Mouse (Mus musculus): ENCODE results near the gene Lhfpl2. TPM values are rescaled to one million over a fixed set of nuclear protein-coding genes. Genes with fewer than 3 reads are reported as not detected.

Gene Lhfpl2
- polyA plus RNA-seq, 1 experiment from 2014 or later: 44.2 TPM

- Histone ChIP-seq H3K4me2 (no peak overlapping the region), H3K27ac (no peak overlapping the region), H3K27me3 (no peaks in the 10 kb centered on the region), H3K9me3 (no peaks in the 10 kb centered on the region), H3K4me1 (replicated peaks) (peaks cover 11% of the 10 kb centered on the region), H3K9ac (replicated peaks) (no peak overlapping the region), H3K4me3 (replicated peaks) (no peak overlapping the region), H3K36me3 (no peaks in the 10 kb centered on the region)
- no peak for ATAC-seq (ENCODE audit: insufficient number of reproducible peaks, insufficient read depth, low FRiP score, low TSS enrichment, low read depth)
- WGBS: 81% methylated on average over 6 of the region's 6 CpGs
Observed at GRCm38 (mm10) chr13:94164501-94164900, 106.9 kb downstream of the Lhfpl2 start.

DNA sequence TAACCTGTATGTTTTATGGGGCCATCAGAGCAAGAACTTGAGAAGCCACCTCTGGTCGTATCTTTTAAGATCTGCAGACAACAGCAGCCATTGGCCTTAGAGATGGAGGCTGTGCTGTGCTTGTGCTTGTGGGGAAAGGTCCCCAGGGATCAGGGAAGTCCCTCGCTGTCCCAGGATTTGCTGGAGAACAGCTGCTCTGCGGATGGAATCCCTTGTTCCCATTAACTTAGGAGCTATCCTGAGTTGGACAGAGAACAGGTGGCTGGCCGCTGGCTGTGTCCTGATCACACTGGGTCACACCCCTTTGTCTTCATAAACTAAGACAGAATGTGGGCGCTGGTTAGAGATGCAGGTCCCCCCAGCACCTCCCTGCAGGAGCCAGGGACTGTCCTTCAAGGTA is 110.7 kb downstream of the Lhfpl2 start:
- Histone ChIP-seq H3K9ac (replicated peaks) (no peak overlapping the region), H3K4me3 (replicated peaks) (no peak overlapping the region), H3K4me2 (no peak overlapping the region), H3K9me3 (no peaks in the 10 kb centered on the region), H3K36me3 (no peaks in the 10 kb centered on the region), H3K27me3 (0 out of 2 replicates have a peak, but pooled peaks cover 6% of the 10 kb centered on the region), H3K27ac (no peak overlapping the region), H3K4me1 (replicated peaks) (peaks cover 19% of the 10 kb centered on the region)
- WGBS: 71% methylated on average over 5 of the region's 5 CpGs
- no peak for ATAC-seq (ENCODE audit: insufficient number of reproducible peaks, insufficient read depth, low FRiP score, low TSS enrichment, low read depth)

- 66% methylated on average over 6 of the region's 6 CpGs for WGBS
- H3K27me3 ChIP-seq: 0 out of 2 replicates have a peak, but pooled peaks cover 6% of the 10 kb centered on the region
- ATAC-seq (ENCODE audit: insufficient number of reproducible peaks, insufficient read depth, low FRiP score, low TSS enrichment, low read depth): no peak
- peaks cover 27% of the 10 kb centered on the region for H3K4me1 ChIP-seq (replicated peaks)
- no peak overlapping the region for H3K4me2 ChIP-seq
- no peaks in the 10 kb centered on the region for H3K36me3 ChIP-seq
- no peak overlapping the region for H3K9ac ChIP-seq (replicated peaks)
- no peak overlapping the region for H3K27ac ChIP-seq
- H3K9me3 ChIP-seq: no peaks in the 10 kb centered on the region
- no peak overlapping the region for H3K4me3 ChIP-seq (replicated peaks)
Observed at GRCm38 (mm10) chr13:94169325-94169916, 111.8 kb downstream of the Lhfpl2 start.

DNA sequence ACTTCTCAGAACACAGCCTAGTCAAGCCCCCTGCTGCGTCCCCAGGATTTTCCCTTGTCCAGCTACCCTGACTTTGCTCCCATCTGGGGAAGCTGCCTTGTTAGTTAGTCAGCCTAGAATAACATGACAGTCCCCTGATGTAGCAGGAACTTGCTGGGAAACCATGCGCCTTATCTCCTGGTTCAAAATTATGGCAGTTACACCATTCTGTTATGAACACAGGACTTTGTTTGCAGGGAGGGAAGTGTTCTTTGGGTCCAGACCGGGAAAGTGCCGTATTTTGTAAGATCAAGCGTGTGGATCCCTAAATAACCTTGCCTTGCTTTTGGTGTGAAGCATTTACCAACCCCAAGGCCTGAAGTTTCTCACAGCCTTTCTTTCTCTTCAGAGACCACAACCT is 114.0 kb downstream of the Lhfpl2 start:
- Histone ChIP-seq H3K4me3 (replicated peaks) (no peak overlapping the region), H3K9ac (replicated peaks) (no peak overlapping the region), H3K36me3 (no peaks in the 10 kb centered on the region), H3K27ac (no peak overlapping the region), H3K4me1 (replicated peaks) (peaks cover 43% of the 10 kb centered on the region), H3K9me3 (no peaks in the 10 kb centered on the region), H3K27me3 (0 out of 2 replicates have a peak, but pooled peaks cover 11% of the 10 kb centered on the region), H3K4me2 (no peak overlapping the region)
- 67% methylated on average over 5 of the region's 5 CpGs for WGBS
- no peak for ATAC-seq (ENCODE audit: insufficient number of reproducible peaks, insufficient read depth, low FRiP score, low TSS enrichment, low read depth)

GRCm38 (mm10) chr13:94172533-94173310 is 115.1 kb downstream of the Lhfpl2 start:
- Histone ChIP-seq H3K4me3 (replicated peaks) (no peak overlapping the region), H3K9me3 (no peaks in the 10 kb centered on the region), H3K4me1 (replicated peaks) (peaks cover 43% of the 10 kb centered on the region), H3K36me3 (0 out of 2 replicates have a peak, but pooled peaks cover 3% of the 10 kb centered on the region), H3K9ac (replicated peaks) (no peak overlapping the region), H3K27me3 (0 out of 2 replicates have a peak, but pooled peaks cover 11% of the 10 kb centered on the region), H3K4me2 (peak overlapping the region; percentile 94), H3K27ac (0 out of 2 replicates have a peak overlapping the region, but pooled peaks have one; percentile 62)
- WGBS: 83% methylated on average over 15 of the region's 15 CpGs
- ATAC-seq (ENCODE audit: insufficient number of reproducible peaks, insufficient read depth, low FRiP score, low TSS enrichment, low read depth): peak; percentile 13; the same call in 1 of the 2 replicates

DNA sequence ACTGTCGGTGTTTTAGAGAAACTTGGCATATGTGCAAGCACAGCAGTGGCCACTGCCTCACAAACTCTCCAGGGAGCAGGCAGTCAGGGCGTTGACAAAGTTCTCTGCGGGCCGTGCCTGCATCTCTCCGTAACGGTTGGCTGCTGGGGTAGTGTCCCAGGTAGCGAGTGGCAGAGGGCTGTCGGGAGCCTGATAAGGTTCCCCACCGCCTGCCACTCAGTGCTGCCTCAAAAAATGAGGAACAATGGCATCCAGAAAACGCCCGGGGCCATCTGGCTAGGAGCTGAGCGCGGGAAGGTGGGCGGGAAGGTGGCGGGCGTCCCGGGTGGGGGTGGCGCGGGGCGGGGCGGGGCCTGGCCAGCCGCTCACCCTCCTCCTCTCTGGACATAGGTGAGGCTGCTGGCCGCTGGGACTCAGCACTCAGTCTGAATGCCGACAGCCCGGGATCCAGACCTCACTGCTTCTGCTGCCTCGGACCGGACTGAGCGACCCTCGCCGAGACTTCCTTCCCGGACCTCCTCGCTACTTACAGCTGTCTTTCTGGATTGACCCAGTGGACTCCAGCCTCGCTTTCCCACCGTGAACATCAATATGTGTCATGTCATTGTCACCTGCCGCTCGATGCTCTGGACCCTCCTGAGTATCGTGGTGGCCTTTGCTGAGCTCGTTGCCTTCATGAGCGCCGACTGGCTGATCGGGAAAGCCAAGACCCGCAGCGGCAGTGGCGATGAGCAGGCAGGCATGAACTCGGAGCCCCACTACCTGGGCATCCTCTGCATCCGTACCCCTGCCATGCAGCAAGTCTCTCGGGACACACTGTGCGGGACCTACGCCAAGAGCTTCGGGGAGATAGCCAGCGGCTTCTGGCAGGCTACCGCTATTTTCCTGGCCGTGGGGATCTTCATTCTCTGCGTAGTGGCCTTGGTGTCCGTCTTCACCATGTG is 116.3 kb downstream of the Lhfpl2 start:
- H3K9ac ChIP-seq (replicated peaks): peak overlapping the region; percentile 61
- H3K4me1 ChIP-seq (replicated peaks): peaks cover 51% of the 10 kb centered on the region
- H3K27me3 ChIP-seq: 0 out of 2 replicates have a peak, but pooled peaks cover 11% of the 10 kb centered on the region
- 3% methylated on average over 55 of the region's 55 CpGs for WGBS
- peak overlapping the region; percentile 94 for H3K4me2 ChIP-seq
- peak overlapping the region; percentile 51 for H3K4me3 ChIP-seq (replicated peaks)
- no peak; the same call in 1 of the 2 replicates for ATAC-seq (ENCODE audit: insufficient number of reproducible peaks, insufficient read depth, low FRiP score, low TSS enrichment, low read depth)
- no peaks in the 10 kb centered on the region for H3K9me3 ChIP-seq
- H3K36me3 ChIP-seq: peaks cover 3% of the 10 kb centered on the region; the same call in 1 of the 2 replicates
- peak overlapping the region; percentile 62; the same call in 1 of the 2 replicates for H3K27ac ChIP-seq

- ATAC-seq (ENCODE audit: insufficient number of reproducible peaks, insufficient read depth, low FRiP score, low TSS enrichment, low read depth): no peak
- H3K4me3 ChIP-seq (replicated peaks): peak overlapping the region; percentile 51
- 0 out of 2 replicates have a peak, but pooled peaks cover 11% of the 10 kb centered on the region for H3K27me3 ChIP-seq
- peak overlapping the region; percentile 94 for H3K4me2 ChIP-seq
- H3K27ac ChIP-seq: peak overlapping the region; percentile 62; the same call in 1 of the 2 replicates
- H3K36me3 ChIP-seq: peaks cover 6% of the 10 kb centered on the region; the same call in 1 of the 2 replicates
- H3K9me3 ChIP-seq: no peaks in the 10 kb centered on the region
- peak overlapping the region; percentile 61 for H3K9ac ChIP-seq (replicated peaks)
- peaks cover 59% of the 10 kb centered on the region for H3K4me1 ChIP-seq (replicated peaks)
- whole genome bisulfite sequencing: 26% methylated on average over 16 of the region's 16 CpGs
Observed at GRCm38 (mm10) chr13:94174577-94175279, 117.1 kb downstream of the Lhfpl2 start.

DNA sequence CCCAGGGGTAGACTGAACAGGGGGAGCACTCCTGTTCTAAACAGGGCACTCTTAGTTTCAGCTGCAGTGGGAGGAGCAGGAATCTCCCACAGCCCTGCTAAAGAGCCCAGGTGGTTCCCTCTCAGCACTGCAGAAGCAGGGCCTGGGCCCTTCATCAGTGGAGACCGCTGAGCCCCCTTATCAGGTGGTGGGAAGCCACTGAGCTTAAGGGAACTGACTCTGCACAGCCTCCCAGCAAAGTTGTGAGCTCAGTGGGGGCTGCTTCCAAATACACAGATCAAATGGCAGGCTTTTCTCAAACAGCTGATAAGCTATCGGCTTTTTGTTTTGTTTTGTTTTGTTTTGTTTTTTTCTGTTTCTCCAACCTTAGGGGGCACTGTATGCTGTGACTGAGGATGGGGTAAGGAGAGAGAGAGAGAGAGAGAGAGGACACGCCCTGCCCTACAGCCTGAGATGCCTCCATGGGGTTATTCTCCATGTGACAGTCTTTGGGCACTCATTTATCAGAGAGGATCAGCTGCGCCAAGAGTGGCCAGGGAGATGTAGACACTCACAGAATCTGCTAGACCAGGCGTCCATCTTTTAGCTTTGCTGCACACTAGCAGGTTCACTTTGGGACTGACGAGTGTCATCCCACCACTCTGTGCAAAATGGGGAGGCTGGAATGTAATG is 117.9 kb downstream of the Lhfpl2 start:
- 77% methylated on average over 6 of the region's 6 CpGs for WGBS
- peak overlapping the region; percentile 94 for H3K4me2 ChIP-seq
- H3K9me3 ChIP-seq: no peaks in the 10 kb centered on the region
- H3K9ac ChIP-seq (replicated peaks): no peak overlapping the region
- H3K36me3 ChIP-seq: peaks cover 8% of the 10 kb centered on the region; the same call in 1 of the 2 replicates
- no peak overlapping the region for H3K27ac ChIP-seq
- no peak for ATAC-seq (ENCODE audit: insufficient number of reproducible peaks, insufficient read depth, low FRiP score, low TSS enrichment, low read depth)
- H3K4me1 ChIP-seq (replicated peaks): peaks cover 61% of the 10 kb centered on the region
- 0 out of 2 replicates have a peak, but pooled peaks cover 11% of the 10 kb centered on the region for H3K27me3 ChIP-seq
- peak overlapping the region; percentile 51 for H3K4me3 ChIP-seq (replicated peaks)

DNA sequence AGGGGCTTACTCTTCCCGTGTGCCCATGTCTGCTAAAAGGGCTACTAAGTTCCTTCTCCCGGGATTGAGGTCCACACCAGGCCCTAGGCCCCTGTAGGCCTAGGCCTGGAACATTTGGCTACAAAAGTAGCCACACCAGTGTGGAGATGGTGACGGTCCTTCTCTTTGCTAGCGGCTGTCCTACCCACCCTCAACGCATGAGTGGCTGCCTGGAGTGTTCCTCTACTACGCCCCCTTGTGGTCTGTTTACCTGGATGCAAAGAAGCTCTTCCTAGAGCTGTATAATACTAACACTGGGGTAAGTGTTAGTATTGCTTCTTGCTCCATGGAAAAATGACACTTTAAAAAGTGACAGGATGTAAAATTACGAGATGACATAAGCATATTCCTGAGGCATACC is 119.6 kb downstream of the Lhfpl2 start:
- H3K4me3 ChIP-seq (replicated peaks): no peak overlapping the region
- no peaks in the 10 kb centered on the region for H3K9me3 ChIP-seq
- no peak for ATAC-seq (ENCODE audit: insufficient number of reproducible peaks, insufficient read depth, low FRiP score, low TSS enrichment, low read depth)
- WGBS: 56% methylated on average over 7 of the region's 7 CpGs
- H3K9ac ChIP-seq (replicated peaks): no peak overlapping the region
- H3K4me2 ChIP-seq: no peak overlapping the region
- 0 out of 2 replicates have a peak, but pooled peaks cover 8% of the 10 kb centered on the region for H3K27me3 ChIP-seq
- H3K36me3 ChIP-seq: peaks cover 8% of the 10 kb centered on the region; the same call in 1 of the 2 replicates
- no peak overlapping the region for H3K27ac ChIP-seq
- H3K4me1 ChIP-seq (replicated peaks): peaks cover 60% of the 10 kb centered on the region
